Mouse (Mus musculus) hindbrain, embryonic 13.5 days (tissue): Measurements from ENCODE around the gene Fes. TPM values are rescaled to one million over a fixed set of nuclear protein-coding genes. Genes with fewer than 3 reads are reported as not detected.

Experiments
- ATAC-seq: fragments of 200-750 bp; cut with Nextera tagmentation; 2 replicates; pipeline ENCODE4 v1.8.0; 2017; ENCODE audit warnings: moderate TSS enrichment; ENCODE audit not compliant: low FRiP score
- H3K27ac ChIP-seq: fragments of 300-500 bp; sonication (generic); 2 replicates; pipeline ENCODE4 v1.5.1; 2015; ENCODE audit warnings: inconsistent platforms, mild to moderate bottlenecking, moderate library complexity
- H3K27me3 ChIP-seq: fragments of 300-500 bp; sonication (generic); 2 replicates; pipeline ENCODE4 v1.6.1; 2015; ENCODE audit warnings: mild to moderate bottlenecking, inconsistent platforms
- H3K36me3 ChIP-seq: fragments of 300-500 bp; sonication (generic); 2 replicates; pipeline ENCODE4 v1.6.1; 2015; ENCODE audit warnings: mild to moderate bottlenecking, inconsistent platforms
- H3K4me1 ChIP-seq: fragments of 300-500 bp; sonication (generic); replicated peaks from 2 replicates; pipeline ENCODE4 v1.6.1; 2015; ENCODE audit warnings: inconsistent platforms
- H3K4me2 ChIP-seq: fragments of 300-500 bp; sonication (generic); 2 replicates; pipeline ENCODE4 v1.6.1; 2015; ENCODE audit warnings: inconsistent platforms, mild to moderate bottlenecking, moderate library complexity
- H3K4me3 ChIP-seq: fragments of 300-500 bp; sonication (generic); 2 replicates; pipeline ENCODE4 v1.5.1; 2015; ENCODE audit warnings: mild to moderate bottlenecking, inconsistent platforms
- H3K9ac ChIP-seq: fragments of 300-500 bp; sonication (generic); 2 replicates; pipeline ENCODE4 v1.6.1; 2015; ENCODE audit warnings: mild to moderate bottlenecking, inconsistent platforms
- H3K9me3 ChIP-seq: fragments of 300-500 bp; sonication (generic); 2 replicates; pipeline ENCODE4 v1.6.1; 2016; ENCODE audit warnings: inconsistent platforms
- WGBS: fragments of 180-500 bp; shearing (Covaris S2); methylation state at CpG from one replicate; pipeline ENCODE4 v1.1.7; 2015; 5-methylcytosine and 5-hydroxymethylcytosine counted together
- polyA plus RNA-seq: library from polyadenylated mRNA; unstranded; fragments of >200 nt; fragmentation: Nextera tagmentation; extraction: Ambion mirVana; gene quantifications from 2 replicates; pipeline ENCODE4 v1.2.1, GENCODE M21; 2015

Fes gene
- polyA plus RNA-seq, 1 experiment from 2014 or later = 6.1 TPM

- Histone ChIP-seq H3K4me3 (peak within 1 kb of the TSS; percentile 83), H3K9ac (peak within 1 kb of the TSS; percentile 93), H3K27me3 (no peaks in the 10 kb centered on the region), H3K27ac (peak within 1 kb of the TSS; percentile 90), H3K36me3 (peaks cover 25% of the 10 kb centered on the region), H3K4me1 (peaks cover 22% of the 10 kb centered on the region), H3K4me2 (peak within 1 kb of the TSS; percentile 74), H3K9me3 (no peaks in the 10 kb centered on the region)
- under 1% methylated on average over 68 of the region's 86 CpGs for WGBS
- peak; percentile 67 for ATAC-seq
Observed at GRCm38 (mm10) chr7:80371041-80371751, 16.6 kb downstream of the Fes start, which contains the start of gene Man2a2. Gene Man2a2 (minus strand): TSS chr7:80371375.

- Histone ChIP-seq H3K9ac (peak overlapping the region; percentile 93), H3K4me2 (peak overlapping the region; percentile 74), H3K4me1 (peaks cover 19% of the 10 kb centered on the region), H3K9me3 (no peaks in the 10 kb centered on the region), H3K36me3 (peaks cover 30% of the 10 kb centered on the region), H3K27me3 (no peaks in the 10 kb centered on the region), H3K27ac (peak overlapping the region; percentile 90), H3K4me3 (peak overlapping the region; percentile 83)
- ATAC-seq = peak; percentile 78
- 1% methylated on average over 31 of the region's 31 CpGs for WGBS
Observed at GRCm38 (mm10) chr7:80370649-80371040, 17.1 kb downstream of the Fes start.

- H3K9ac ChIP-seq = peak overlapping the region; percentile 93
- 50% methylated on average over 4 of the region's 4 CpGs for WGBS
- H3K27ac ChIP-seq = peak overlapping the region; percentile 90
- H3K4me3 ChIP-seq = peak overlapping the region; percentile 83
- H3K36me3 ChIP-seq = peaks cover 35% of the 10 kb centered on the region
- H3K9me3 ChIP-seq = no peaks in the 10 kb centered on the region
- no peak for ATAC-seq
- peak overlapping the region; percentile 74 for H3K4me2 ChIP-seq
- no peaks in the 10 kb centered on the region for H3K27me3 ChIP-seq
- H3K4me1 ChIP-seq = peaks cover 19% of the 10 kb centered on the region
Observed at GRCm38 (mm10) chr7:80369967-80370431, 17.7 kb downstream of the Fes start.

GRCm38 (mm10) chr7:80369461-80369860, 18.3 kb downstream of the Fes start:
- H3K27me3 ChIP-seq = no peaks in the 10 kb centered on the region
- 76% methylated on average over 5 of the region's 5 CpGs for WGBS

GRCm38 (mm10) chr7:80368635-80369421, 18.9 kb downstream of the Fes start:
- no peak for ATAC-seq
- Histone ChIP-seq H3K4me3 (peak overlapping the region; percentile 83; the same call in 1 of the 2 replicates), H3K27ac (no peak overlapping the region), H3K4me1 (peaks cover 19% of the 10 kb centered on the region), H3K36me3 (peaks cover 47% of the 10 kb centered on the region), H3K9me3 (no peaks in the 10 kb centered on the region), H3K4me2 (peak overlapping the region; percentile 74), H3K27me3 (no peaks in the 10 kb centered on the region), H3K9ac (peak overlapping the region; percentile 19; the same call in 1 of the 2 replicates)
- 81% methylated on average over 20 of the region's 20 CpGs for WGBS

More at GRCm38 (mm10) chr7:80369461-80369860, 18.3 kb downstream of the Fes start:
- H3K4me1 ChIP-seq = peaks cover 19% of the 10 kb centered on the region
- H3K36me3 ChIP-seq = peaks cover 41% of the 10 kb centered on the region
- H3K27ac ChIP-seq = no peak overlapping the region
- ATAC-seq = no peak
- peak overlapping the region; percentile 83 for H3K4me3 ChIP-seq
- H3K4me2 ChIP-seq = peak overlapping the region; percentile 74
- H3K9ac ChIP-seq = peak overlapping the region; percentile 93; the same call in 1 of the 2 replicates
- H3K9me3 ChIP-seq = no peaks in the 10 kb centered on the region

- H3K4me3 ChIP-seq = no peak overlapping the region
- ATAC-seq = no peak
- no peak overlapping the region for H3K9ac ChIP-seq
- peaks cover 19% of the 10 kb centered on the region for H3K4me1 ChIP-seq
- H3K4me2 ChIP-seq = no peak overlapping the region
- H3K36me3 ChIP-seq = peaks cover 55% of the 10 kb centered on the region
- H3K9me3 ChIP-seq = no peaks in the 10 kb centered on the region
- H3K27me3 ChIP-seq = no peaks in the 10 kb centered on the region
- WGBS = 90% methylated on average over 9 of the region's 9 CpGs
- H3K27ac ChIP-seq = no peak overlapping the region
Observed at GRCm38 (mm10) chr7:80368009-80368408, 19.7 kb downstream of the Fes start.

GRCm38 (mm10) chr7:80367232-80367631, 20.5 kb downstream of the Fes start:
- Histone ChIP-seq H3K4me3 (no peak overlapping the region), H3K4me2 (no peak overlapping the region), H3K36me3 (peaks cover 63% of the 10 kb centered on the region), H3K4me1 (peaks cover 19% of the 10 kb centered on the region), H3K27ac (no peak overlapping the region), H3K27me3 (no peaks in the 10 kb centered on the region), H3K9ac (no peak overlapping the region), H3K9me3 (no peaks in the 10 kb centered on the region)
- 99% methylated on average over 7 of the region's 7 CpGs for WGBS
- ATAC-seq = no peak

GRCm38 (mm10) chr7:80365759-80366158, 22.0 kb downstream of the Fes start:
- H3K36me3 ChIP-seq = peaks cover 78% of the 10 kb centered on the region
- no peak overlapping the region for H3K9ac ChIP-seq
- no peak overlapping the region for H3K4me3 ChIP-seq
- no peaks in the 10 kb centered on the region for H3K27me3 ChIP-seq
- WGBS = 79% methylated on average over 2 of the region's 2 CpGs
- H3K27ac ChIP-seq = no peak overlapping the region
- H3K9me3 ChIP-seq = no peaks in the 10 kb centered on the region
- H3K4me2 ChIP-seq = no peak overlapping the region
- ATAC-seq = no peak
- peaks cover 19% of the 10 kb centered on the region for H3K4me1 ChIP-seq

GRCm38 (mm10) chr7:80360435-80360834, 27.3 kb downstream of the Fes start:
- no peak for ATAC-seq
- Histone ChIP-seq H3K4me1 (peaks cover 11% of the 10 kb centered on the region), H3K4me2 (no peak overlapping the region), H3K27ac (no peak overlapping the region), H3K9me3 (no peaks in the 10 kb centered on the region), H3K27me3 (no peaks in the 10 kb centered on the region), H3K36me3 (peaks cover 98% of the 10 kb centered on the region), H3K9ac (no peak overlapping the region), H3K4me3 (no peak overlapping the region)
- 80% methylated on average over 3 of the region's 3 CpGs for WGBS

GRCm38 (mm10) chr7:80358039-80358438, 29.7 kb downstream of the Fes start:
- H3K36me3 ChIP-seq = peaks cover 92% of the 10 kb centered on the region
- 60% methylated on average over 4 of the region's 4 CpGs for WGBS

GRCm38 (mm10) chr7:80357156-80357555, 30.6 kb downstream of the Fes start:
- peak overlapping the region; percentile 23; the same call in 1 of the 2 replicates for H3K27ac ChIP-seq
- no peaks in the 10 kb centered on the region for H3K9me3 ChIP-seq
- no peak overlapping the region for H3K9ac ChIP-seq
- WGBS = 22% methylated on average over 8 of the region's 8 CpGs
- no peaks in the 10 kb centered on the region for H3K27me3 ChIP-seq
- H3K4me3 ChIP-seq = no peak overlapping the region
- no peak overlapping the region for H3K4me2 ChIP-seq
- H3K36me3 ChIP-seq = peaks cover 92% of the 10 kb centered on the region
- peaks cover 11% of the 10 kb centered on the region for H3K4me1 ChIP-seq
- ATAC-seq = peak; percentile 32; the same call in 1 of the 2 replicates

More at GRCm38 (mm10) chr7:80358039-80358438, 29.7 kb downstream of the Fes start:
- Histone ChIP-seq H3K4me3 (no peak overlapping the region), H3K9me3 (no peaks in the 10 kb centered on the region), H3K4me2 (no peak overlapping the region), H3K27me3 (no peaks in the 10 kb centered on the region), H3K4me1 (peaks cover 11% of the 10 kb centered on the region), H3K27ac (no peak overlapping the region), H3K9ac (no peak overlapping the region)
- ATAC-seq = no peak

- peaks cover 11% of the 10 kb centered on the region for H3K4me1 ChIP-seq
- no peaks in the 10 kb centered on the region for H3K9me3 ChIP-seq
- no peaks in the 10 kb centered on the region for H3K27me3 ChIP-seq
- no peak overlapping the region for H3K4me3 ChIP-seq
- no peak overlapping the region for H3K27ac ChIP-seq
- 91% methylated on average over 13 of the region's 13 CpGs for WGBS
- peaks cover 90% of the 10 kb centered on the region for H3K36me3 ChIP-seq
- H3K9ac ChIP-seq = peak overlapping the region; percentile 24; the same call in 1 of the 2 replicates
- H3K4me2 ChIP-seq = no peak overlapping the region
- ATAC-seq = no peak
Observed at GRCm38 (mm10) chr7:80356351-80356750, 31.4 kb downstream of the Fes start.
